Mouse (Mus musculus): ENCODE results near the gene Mtss1l. TPM values are rescaled to one million over a fixed set of nuclear protein-coding genes. Genes with fewer than 3 reads are reported as not detected.

Mtss1l gene
- polyA plus RNA-seq, 1 experiment from 2014 or later, result 15.8 TPM

DNA sequence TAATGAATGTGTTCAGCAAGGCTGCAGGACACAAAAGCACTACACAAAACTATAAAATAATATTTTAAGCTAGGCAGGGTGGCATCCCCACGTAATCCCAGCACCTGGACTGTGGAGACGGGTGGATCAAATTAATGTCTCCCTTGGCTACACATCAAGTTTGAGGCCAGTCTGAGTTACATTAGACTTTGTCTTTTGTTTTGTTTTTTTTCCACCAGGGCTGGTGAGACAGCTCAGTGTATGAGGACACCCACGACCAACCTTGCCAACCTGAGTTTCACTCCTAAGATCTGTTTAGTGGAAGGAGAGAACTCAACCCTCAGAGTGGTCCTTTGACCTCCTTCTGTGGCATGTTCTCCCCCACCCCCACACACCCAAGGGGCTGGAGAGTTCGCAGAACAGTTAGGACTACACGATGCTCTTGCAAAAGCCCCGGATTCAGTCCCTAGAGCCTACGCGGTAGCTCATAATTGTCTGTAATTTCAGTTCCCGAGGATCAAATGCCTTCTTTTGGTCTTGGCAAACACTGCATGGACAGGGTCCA, 66.2 kb downstream of the Mtss1l start:
- no peak for ATAC-seq (replicated peaks; ENCODE audit: low FRiP score)

DNA sequence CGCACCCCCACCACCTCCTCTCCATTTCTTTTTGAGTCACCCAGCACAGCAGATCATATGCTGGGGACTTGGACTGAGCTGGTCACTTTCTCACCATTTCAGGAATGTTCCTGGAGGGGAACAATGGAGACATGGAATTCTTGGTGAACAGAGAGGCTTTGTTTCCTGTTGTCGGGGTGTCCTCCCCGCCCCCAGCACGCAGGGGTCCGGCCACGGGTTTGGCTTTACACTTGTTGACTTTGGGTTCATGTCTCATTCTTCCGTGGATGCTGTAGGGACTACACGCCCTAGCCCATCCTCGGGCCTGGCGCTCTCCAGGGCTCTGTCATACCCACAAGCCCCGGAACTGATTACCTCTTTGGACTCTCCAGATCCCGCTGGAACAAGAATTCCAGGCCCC, 67.7 kb downstream of the Mtss1l start:
- no peak overlapping the region for H3K4me2 ChIP-seq (ENCODE audit: low read depth, low read length, severe bottlenecking)
- no peaks in the 10 kb centered on the region for H3K9me3 ChIP-seq (ENCODE audit: control insufficient read depth, low read length)
- DNase-seq (ENCODE audit: low spot score) (no peak), ATAC-seq (replicated peaks; ENCODE audit: low FRiP score) (no peak)
- no peak overlapping the region for H3K9ac ChIP-seq (ENCODE audit: low read length)
- no peaks in the 10 kb centered on the region for H3K27me3 ChIP-seq (ENCODE audit: control insufficient read depth, insufficient read depth, low read length)
- no peak overlapping the region for H3K27ac ChIP-seq (ENCODE audit: low read depth, low read length)
- H3K36me3 ChIP-seq (ENCODE audit: control insufficient read depth, insufficient read depth, low read length), result no peaks in the 10 kb centered on the region
- 68% methylated on average over 12 of the region's 12 CpGs for WGBS
- no peak overlapping the region for H3K4me3 ChIP-seq (ENCODE audit: low read depth, low read length)
- no peaks in the 10 kb centered on the region for H3K4me1 ChIP-seq (replicated peaks; ENCODE audit: control insufficient read depth, insufficient read depth, low read length)

More for the DNA sequence above, 66.2 kb downstream of the Mtss1l start:
- Histone ChIP-seq H3K4me2 (ENCODE audit: low read depth, low read length, severe bottlenecking) (no peak overlapping the region), H3K27me3 (ENCODE audit: control insufficient read depth, insufficient read depth, low read length) (no peaks in the 10 kb centered on the region), H3K9ac (ENCODE audit: low read length) (no peak overlapping the region), H3K9me3 (ENCODE audit: control insufficient read depth, low read length) (no peaks in the 10 kb centered on the region), H3K36me3 (ENCODE audit: control insufficient read depth, insufficient read depth, low read length) (no peaks in the 10 kb centered on the region), H3K4me3 (ENCODE audit: low read depth, low read length) (no peak overlapping the region), H3K4me1 (replicated peaks; ENCODE audit: control insufficient read depth, insufficient read depth, low read length) (no peaks in the 10 kb centered on the region), H3K27ac (ENCODE audit: low read depth, low read length) (no peak overlapping the region)
- 89% methylated on average over 9 of the region's 9 CpGs for WGBS
- no peak for DNase-seq (ENCODE audit: low spot score)

- Histone ChIP-seq H3K4me1 (replicated peaks; ENCODE audit: control insufficient read depth, insufficient read depth, low read length) (no peaks in the 10 kb centered on the region), H3K27me3 (ENCODE audit: control insufficient read depth, insufficient read depth, low read length) (no peaks in the 10 kb centered on the region), H3K36me3 (ENCODE audit: control insufficient read depth, insufficient read depth, low read length) (no peaks in the 10 kb centered on the region), H3K27ac (ENCODE audit: low read depth, low read length) (no peak overlapping the region), H3K4me2 (ENCODE audit: low read depth, low read length, severe bottlenecking) (no peak overlapping the region), H3K9ac (ENCODE audit: low read length) (no peak overlapping the region), H3K9me3 (ENCODE audit: control insufficient read depth, low read length) (no peaks in the 10 kb centered on the region), H3K4me3 (ENCODE audit: low read depth, low read length) (no peak overlapping the region)
- DNase-seq (ENCODE audit: low spot score) (no peak), ATAC-seq (replicated peaks; ENCODE audit: low FRiP score) (no peak)
- 66% methylated on average over 12 of the region's 12 CpGs for WGBS
These were observed 68.3 kb downstream of the Mtss1l start for GRCm38 (mm10) chr8:110789571-110789970.

GRCm38 (mm10) chr8:110790270-110790669, 69.0 kb downstream of the Mtss1l start:
- Histone ChIP-seq H3K9me3 (ENCODE audit: control insufficient read depth, low read length) (no peaks in the 10 kb centered on the region), H3K27ac (ENCODE audit: low read depth, low read length) (no peak overlapping the region), H3K27me3 (ENCODE audit: control insufficient read depth, insufficient read depth, low read length) (no peaks in the 10 kb centered on the region), H3K4me2 (ENCODE audit: low read depth, low read length, severe bottlenecking) (no peak overlapping the region), H3K9ac (ENCODE audit: low read length) (no peak overlapping the region), H3K36me3 (ENCODE audit: control insufficient read depth, insufficient read depth, low read length) (no peaks in the 10 kb centered on the region), H3K4me3 (ENCODE audit: low read depth, low read length) (no peak overlapping the region), H3K4me1 (replicated peaks; ENCODE audit: control insufficient read depth, insufficient read depth, low read length) (no peaks in the 10 kb centered on the region)
- ATAC-seq (replicated peaks; ENCODE audit: low FRiP score), result no peak
- 84% methylated on average over 6 of the region's 6 CpGs for WGBS
- no peak for DNase-seq (ENCODE audit: low spot score)

Other genes starting within 250 kb of the Mtss1l start
- gene Vac14, start 102.9 kb upstream of the Mtss1l start, polyA plus RNA-seq (2014; fragmentation: Nextera tagmentation; extraction: Ambion mirVana), result 31.8 and 37.3 TPM in 2 replicates
- gene Il34, start 84.4 kb downstream of the Mtss1l start, polyA plus RNA-seq (2014; fragmentation: Nextera tagmentation; extraction: Ambion mirVana), result 0.25 and 0.29 TPM in 2 replicates
- gene Cog4, start 125.1 kb downstream of the Mtss1l start, polyA plus RNA-seq (2014; fragmentation: Nextera tagmentation; extraction: Ambion mirVana), result 63.9 and 64.3 TPM in 2 replicates
- gene Sf3b3, start 125.3 kb downstream of the Mtss1l start, polyA plus RNA-seq (2014; fragmentation: Nextera tagmentation; extraction: Ambion mirVana), result 231 and 232 TPM in 2 replicates
- gene Fuk, start 181.0 kb downstream of the Mtss1l start, polyA plus RNA-seq (2014; fragmentation: Nextera tagmentation; extraction: Ambion mirVana), result 9.5 and 11.1 TPM in 2 replicates
- gene St3gal2, start 198.4 kb downstream of the Mtss1l start, polyA plus RNA-seq (2014; fragmentation: Nextera tagmentation; extraction: Ambion mirVana), result 16.0 and 16.5 TPM in 2 replicates

All from forebrain, embryonic 11.5 days (tissue).